Mouse (Mus musculus) liver, embryonic 18 days (tissue): ENCODE measurements around the gene Flg2. TPM values are rescaled to one million over a fixed set of nuclear protein-coding genes. Genes with fewer than 3 reads are reported as not detected.

Experiments
- polyA plus RNA-seq: library from polyadenylated mRNA; depleted of rRNA; stranded (reverse); fragments of >200 nt; gene quantifications from 2 replicates; pipeline ENCODE4 v1.2.3, GENCODE M21; 2012; rRNA removed

Flg2 gene
- polyA plus RNA-seq, result not detected in 2 replicates

DNA sequence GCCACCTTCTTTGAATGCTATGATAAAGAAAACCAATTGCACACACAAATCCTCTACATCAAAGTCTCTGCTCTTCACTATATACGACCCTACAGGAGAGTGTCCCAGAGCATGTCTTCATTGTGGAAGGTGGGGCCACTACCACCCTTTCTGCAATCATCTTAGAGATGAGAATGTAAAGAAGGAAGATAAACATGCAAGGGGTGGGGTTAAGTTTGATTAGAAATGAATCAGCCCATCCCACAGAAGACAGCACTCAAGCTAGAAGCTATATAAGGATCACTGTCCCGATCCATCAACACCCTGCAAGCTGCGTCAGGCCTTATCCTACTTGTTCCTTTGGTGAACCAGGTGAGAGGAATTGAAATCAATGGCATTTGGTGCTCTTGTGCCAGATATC is at the start of gene Flg2:
TSS of gene Flg2 (plus strand) at position 301 of the 400 bp plus-strand sequence.

Other genes starting within 250 kb of the Flg2 start
- gene Lce3d, start 239.9 kb upstream of the Flg2 start, polyA plus RNA-seq, result not detected in 2 replicates
- gene Lce3e, start 230.2 kb upstream of the Flg2 start, polyA plus RNA-seq, result not detected in 2 replicates
- not detected in 2 replicates for gene Lce3f, start 205.1 kb upstream of the Flg2 start, polyA plus RNA-seq
- gene Crct1, start 181.6 kb upstream of the Flg2 start, polyA plus RNA-seq, result not detected in 2 replicates
- not detected in 2 replicates for gene Lce1m, start 178.2 kb upstream of the Flg2 start, polyA plus RNA-seq
- gene Gm4858, start 128.5 kb upstream of the Flg2 start, polyA plus RNA-seq, result not detected in 2 replicates
- not detected in 2 replicates for gene Crnn, start 52.5 kb upstream of the Flg2 start, polyA plus RNA-seq
- not detected in 2 replicates for gene Flg, start 76.2 kb downstream of the Flg2 start, polyA plus RNA-seq
- gene Hrnr, start 122.5 kb downstream of the Flg2 start, polyA plus RNA-seq, result not detected in 2 replicates
- gene Rptn, start 196.4 kb downstream of the Flg2 start, polyA plus RNA-seq, result 0.05 TPM in 2 replicates
- 0.05 and 0.06 TPM in 2 replicates for gene Tchh, start 245.1 kb downstream of the Flg2 start, polyA plus RNA-seq